Mouse (Mus musculus): ENCODE results near the gene Kmt2b. TPM values are rescaled to one million over a fixed set of nuclear protein-coding genes. Genes with fewer than 3 reads are reported as not detected.

Kmt2b gene
- polyA plus RNA-seq, 1 experiment from 2014 or later = 14.3 TPM

DNA sequence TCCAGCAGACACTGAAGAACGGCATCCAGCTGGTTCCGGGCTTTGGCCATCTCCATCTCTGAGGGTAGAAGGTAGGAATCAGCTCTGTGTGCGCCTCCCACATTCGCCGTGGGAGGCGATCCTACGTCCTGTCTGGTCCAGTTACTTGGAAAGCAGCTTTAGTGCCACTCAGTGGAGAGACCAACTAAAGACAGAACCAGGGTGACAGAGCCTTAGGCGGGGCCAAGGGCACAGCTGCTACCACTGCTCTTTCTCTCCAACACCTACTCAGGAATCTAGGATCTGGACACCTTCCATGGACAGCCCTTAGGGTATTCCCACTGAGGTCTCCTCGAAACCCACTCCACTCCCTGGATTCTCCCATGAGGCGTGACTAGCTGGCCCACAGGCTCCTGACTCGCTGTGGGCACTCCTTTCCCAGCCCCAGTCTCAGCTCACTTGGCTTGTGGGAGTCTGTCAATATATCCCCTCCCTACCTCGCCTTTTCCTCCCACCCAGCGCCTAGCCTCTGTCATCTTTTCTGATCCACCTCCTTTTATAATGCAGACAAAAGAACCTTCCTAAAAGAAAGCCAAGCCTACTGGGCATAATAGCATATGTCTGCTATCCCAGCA is 30.5 kb downstream of the Kmt2b start:
- no peaks in the 10 kb centered on the region for H3K9me3 ChIP-seq (ENCODE audit: control insufficient read depth, low read length)
- no peak for ATAC-seq (replicated peaks; ENCODE audit: low FRiP score)
- H3K4me2 ChIP-seq (ENCODE audit: low read depth, low read length, severe bottlenecking) = 0 out of 2 replicates have a peak overlapping the region, but pooled peaks have one; percentile 18
- DNase-seq (ENCODE audit: low spot score) = no peak
- H3K4me1 ChIP-seq (replicated peaks; ENCODE audit: control insufficient read depth, insufficient read depth, low read length) = peaks cover 7% of the 10 kb centered on the region; the same call in 1 of the 2 replicates
- peaks cover 3% of the 10 kb centered on the region; the same call in 1 of the 2 replicates for H3K36me3 ChIP-seq (ENCODE audit: control insufficient read depth, insufficient read depth, low read length)
- no peaks in the 10 kb centered on the region for H3K27me3 ChIP-seq (ENCODE audit: control insufficient read depth, insufficient read depth, low read length)
- no peak overlapping the region for H3K4me3 ChIP-seq (ENCODE audit: low read depth, low read length)
- no peak overlapping the region for H3K27ac ChIP-seq (ENCODE audit: low read depth, low read length)
- 87% methylated on average over 13 of the region's 13 CpGs for WGBS
- H3K9ac ChIP-seq (ENCODE audit: low read length) = no peak overlapping the region

DNA sequence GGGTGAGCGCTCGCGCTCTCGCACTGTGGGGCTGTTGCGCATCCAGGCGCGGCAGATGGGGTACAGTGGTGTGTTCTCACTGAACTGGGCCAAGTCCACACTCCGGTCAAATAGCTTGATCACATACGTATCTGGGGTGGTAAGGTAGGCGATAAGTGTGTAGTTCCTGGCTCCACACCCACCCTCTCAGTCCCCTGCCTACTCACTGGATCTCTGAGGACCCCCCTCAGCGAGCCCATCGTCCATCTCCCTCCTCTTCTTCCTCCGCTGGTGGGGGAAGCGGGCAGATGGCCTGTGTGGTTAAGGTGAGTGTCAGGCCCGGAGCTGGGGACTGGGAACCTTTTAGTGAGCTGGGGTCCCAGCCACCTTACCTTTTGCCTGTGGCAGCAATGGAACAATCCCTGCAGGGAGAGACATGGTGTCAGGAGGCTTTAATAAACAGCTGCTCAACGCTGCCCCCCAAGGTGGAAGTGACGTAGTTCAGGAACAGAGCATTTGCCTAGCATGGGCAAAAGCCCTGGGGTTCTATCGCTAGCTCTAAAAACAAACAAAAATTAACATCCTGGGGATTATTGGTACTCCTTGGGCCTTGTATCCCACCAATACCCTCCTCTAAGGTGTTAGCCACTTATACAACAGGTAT is 31.5 kb downstream of the Kmt2b start:
- no peak overlapping the region for H3K4me3 ChIP-seq (ENCODE audit: low read depth, low read length)
- no peak overlapping the region for H3K27ac ChIP-seq (ENCODE audit: low read depth, low read length)
- no peaks in the 10 kb centered on the region for H3K9me3 ChIP-seq (ENCODE audit: control insufficient read depth, low read length)
- H3K27me3 ChIP-seq (ENCODE audit: control insufficient read depth, insufficient read depth, low read length) = no peaks in the 10 kb centered on the region
- 95% methylated on average over 18 of the region's 18 CpGs for WGBS
- H3K36me3 ChIP-seq (ENCODE audit: control insufficient read depth, insufficient read depth, low read length) = peaks cover 3% of the 10 kb centered on the region; the same call in 1 of the 2 replicates
- ATAC-seq (replicated peaks; ENCODE audit: low FRiP score) (no peak), DNase-seq (ENCODE audit: low spot score) (no peak)
- H3K4me1 ChIP-seq (replicated peaks; ENCODE audit: control insufficient read depth, insufficient read depth, low read length) = peaks cover 5% of the 10 kb centered on the region; the same call in 1 of the 2 replicates
- no peak overlapping the region for H3K4me2 ChIP-seq (ENCODE audit: low read depth, low read length, severe bottlenecking)
- H3K9ac ChIP-seq (ENCODE audit: low read length) = no peak overlapping the region

DNA sequence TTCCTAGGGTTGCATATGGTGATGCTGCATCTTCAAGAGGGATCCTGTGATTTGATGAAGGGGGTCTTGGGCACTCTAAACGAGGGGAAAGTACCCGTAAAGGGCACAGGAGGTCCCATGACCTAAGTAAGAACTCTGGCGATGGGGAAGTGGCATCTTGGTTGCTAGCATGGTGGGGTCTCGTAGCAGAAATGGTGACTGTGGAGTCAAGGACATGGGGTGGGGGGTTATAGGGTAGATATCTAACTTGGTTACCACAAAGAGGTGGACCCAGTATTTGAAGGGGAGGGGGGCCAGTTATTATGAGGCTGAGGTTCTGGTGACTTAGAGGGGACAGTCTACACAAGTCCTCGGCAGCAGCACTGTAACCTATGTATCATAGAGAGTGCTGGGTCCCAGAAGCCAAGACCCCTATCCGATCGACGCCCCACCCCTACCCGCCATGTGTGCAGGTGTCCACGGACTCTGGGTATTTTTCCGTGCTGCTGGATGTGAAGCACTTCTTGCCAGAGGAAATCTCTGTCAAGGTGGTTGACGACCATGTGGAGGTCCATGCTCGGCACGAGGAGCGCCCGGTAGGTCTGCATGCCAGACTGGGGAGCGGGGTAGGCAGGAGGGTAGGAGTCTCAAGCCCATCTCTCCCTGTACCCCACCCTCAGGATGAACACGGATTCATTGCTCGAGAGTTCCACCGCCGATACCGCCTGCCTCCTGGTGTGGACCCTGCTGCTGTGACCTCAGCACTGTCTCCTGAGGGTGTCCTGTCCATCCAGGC is 34.5 kb downstream of the Kmt2b start:
- 85% methylated on average over 22 of the region's 22 CpGs for WGBS
- Histone ChIP-seq H3K27me3 (ENCODE audit: control insufficient read depth, insufficient read depth, low read length) (no peaks in the 10 kb centered on the region), H3K36me3 (ENCODE audit: control insufficient read depth, insufficient read depth, low read length) (peaks cover 3% of the 10 kb centered on the region; the same call in 1 of the 2 replicates), H3K27ac (ENCODE audit: low read depth, low read length) (no peak overlapping the region), H3K4me3 (ENCODE audit: low read depth, low read length) (peak overlapping the region; percentile 1; the same call in 1 of the 2 replicates), H3K4me1 (replicated peaks; ENCODE audit: control insufficient read depth, insufficient read depth, low read length) (peaks cover 4% of the 10 kb centered on the region; the same call in 1 of the 2 replicates), H3K9me3 (ENCODE audit: control insufficient read depth, low read length) (no peaks in the 10 kb centered on the region), H3K9ac (ENCODE audit: low read length) (peak overlapping the region; percentile 69; the same call in 1 of the 2 replicates), H3K4me2 (ENCODE audit: low read depth, low read length, severe bottlenecking) (peak overlapping the region; percentile 91)
- DNase-seq (ENCODE audit: low spot score) (no peak), ATAC-seq (replicated peaks; ENCODE audit: low FRiP score) (no peak)

- peak; percentile 61 for DNase-seq (ENCODE audit: low spot score)
These were observed 35.4 kb downstream of the Kmt2b start for GRCm38 (mm10) chr7:30553021-30553589.

DNA sequence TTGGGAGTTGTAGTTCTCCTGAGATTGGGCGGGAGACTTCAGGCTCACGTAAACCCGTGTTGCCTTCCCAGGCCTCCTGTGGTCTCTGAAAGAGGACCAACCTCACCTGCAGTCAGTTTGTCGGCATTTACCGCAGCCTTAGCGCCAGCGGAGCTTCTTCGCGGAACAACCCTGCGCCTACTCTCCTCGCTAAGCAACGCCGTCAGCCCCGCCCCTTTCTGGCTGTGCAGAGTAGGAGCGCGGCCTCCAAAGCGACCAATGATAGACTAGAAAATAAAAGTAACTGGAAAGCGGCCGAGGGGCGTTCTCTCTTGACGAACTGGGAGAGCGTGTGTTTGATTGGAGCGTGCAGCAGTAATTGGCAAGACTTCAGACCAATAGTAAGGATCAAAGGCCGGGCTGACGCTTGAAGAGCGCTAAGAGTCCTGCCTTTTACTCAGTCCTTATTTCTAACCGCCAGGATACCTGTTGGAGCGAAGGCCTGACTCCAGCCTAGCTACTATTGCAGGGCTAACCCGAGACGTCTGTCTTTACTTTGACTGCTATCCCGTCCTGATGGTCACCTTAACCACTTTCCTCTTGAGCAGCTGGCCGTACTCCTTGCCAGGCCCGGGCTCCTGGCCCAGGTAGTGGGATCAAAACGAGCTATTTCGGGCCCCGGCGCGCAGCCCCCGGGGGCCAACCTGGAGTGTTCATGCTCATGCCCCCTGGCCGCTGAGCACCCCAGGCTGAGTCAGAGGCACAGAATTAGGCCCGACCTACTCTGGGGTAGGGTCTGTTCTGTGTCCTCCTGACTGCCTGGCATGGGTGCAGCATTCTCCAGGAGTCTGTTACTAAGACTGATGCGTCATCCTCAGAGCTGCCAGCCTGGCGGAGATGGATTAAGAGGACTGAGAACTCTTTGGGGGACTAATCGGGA is 36.2 kb downstream of the Kmt2b start, which contains the start of the genes Hspb6 and Proser3:
Gene Hspb6 (plus strand): TSS at position 77 of the 919 bp plus-strand sequence.
Gene Proser3 (minus strand): TSS at position 198 of the 919 bp plus-strand sequence.
- ATAC-seq (replicated peaks; ENCODE audit: low FRiP score) (peak; percentile 94), DNase-seq (ENCODE audit: low spot score) (peak; percentile 96)
- peaks cover 3% of the 10 kb centered on the region; the same call in 1 of the 2 replicates for H3K36me3 ChIP-seq (ENCODE audit: control insufficient read depth, insufficient read depth, low read length)
- no peaks in the 10 kb centered on the region for H3K27me3 ChIP-seq (ENCODE audit: control insufficient read depth, insufficient read depth, low read length)
- peak within 1 kb of the TSS; percentile 91 for H3K4me2 ChIP-seq (ENCODE audit: low read depth, low read length, severe bottlenecking)
- no peaks in the 10 kb centered on the region for H3K9me3 ChIP-seq (ENCODE audit: control insufficient read depth, low read length)
- H3K4me3 ChIP-seq (ENCODE audit: low read depth, low read length) = peak within 1 kb of the TSS; percentile 44
- WGBS = 2% methylated on average over 44 of the region's 44 CpGs
- H3K4me1 ChIP-seq (replicated peaks; ENCODE audit: control insufficient read depth, insufficient read depth, low read length) = peaks cover 4% of the 10 kb centered on the region; the same call in 1 of the 2 replicates
- peak within 1 kb of the TSS; percentile 69 for H3K9ac ChIP-seq (ENCODE audit: low read length)
- peak within 1 kb of the TSS; percentile 83 for H3K27ac ChIP-seq (ENCODE audit: low read depth, low read length)

More at GRCm38 (mm10) chr7:30553021-30553589, 35.4 kb downstream of the Kmt2b start:
- WGBS = 11% methylated on average over 23 of the region's 23 CpGs
- no peaks in the 10 kb centered on the region for H3K27me3 ChIP-seq (ENCODE audit: control insufficient read depth, insufficient read depth, low read length)
- H3K4me1 ChIP-seq (replicated peaks; ENCODE audit: control insufficient read depth, insufficient read depth, low read length) = peaks cover 4% of the 10 kb centered on the region; the same call in 1 of the 2 replicates
- no peak for ATAC-seq (replicated peaks; ENCODE audit: low FRiP score)
- peak overlapping the region; percentile 44 for H3K4me3 ChIP-seq (ENCODE audit: low read depth, low read length)
- H3K4me2 ChIP-seq (ENCODE audit: low read depth, low read length, severe bottlenecking) = peak overlapping the region; percentile 91
- no peak overlapping the region for H3K27ac ChIP-seq (ENCODE audit: low read depth, low read length)
- peak overlapping the region; percentile 69 for H3K9ac ChIP-seq (ENCODE audit: low read length)
- no peaks in the 10 kb centered on the region for H3K9me3 ChIP-seq (ENCODE audit: control insufficient read depth, low read length)
- H3K36me3 ChIP-seq (ENCODE audit: control insufficient read depth, insufficient read depth, low read length) = peaks cover 3% of the 10 kb centered on the region; the same call in 1 of the 2 replicates

- peak overlapping the region; percentile 91; the same call in 1 of the 2 replicates for H3K4me2 ChIP-seq (ENCODE audit: low read depth, low read length, severe bottlenecking)
- no peaks in the 10 kb centered on the region for H3K9me3 ChIP-seq (ENCODE audit: control insufficient read depth, low read length)
- DNase-seq (ENCODE audit: low spot score) = no peak
- H3K27me3 ChIP-seq (ENCODE audit: control insufficient read depth, insufficient read depth, low read length) = no peaks in the 10 kb centered on the region
- ATAC-seq (replicated peaks; ENCODE audit: low FRiP score) = peak; percentile 68
- WGBS = 4% methylated on average over 10 of the region's 10 CpGs
- peaks cover 4% of the 10 kb centered on the region; the same call in 1 of the 2 replicates for H3K4me1 ChIP-seq (replicated peaks; ENCODE audit: control insufficient read depth, insufficient read depth, low read length)
- peaks cover 3% of the 10 kb centered on the region; the same call in 1 of the 2 replicates for H3K36me3 ChIP-seq (ENCODE audit: control insufficient read depth, insufficient read depth, low read length)
- H3K9ac ChIP-seq (ENCODE audit: low read length) = peak overlapping the region; percentile 67
- peak overlapping the region; percentile 83 for H3K27ac ChIP-seq (ENCODE audit: low read depth, low read length)
- H3K4me3 ChIP-seq (ENCODE audit: low read depth, low read length) = peak overlapping the region; percentile 44
These were observed 37.0 kb downstream of the Kmt2b start for GRCm38 (mm10) chr7:30551445-30552101.

- H3K4me2 ChIP-seq (ENCODE audit: low read depth, low read length, severe bottlenecking) = no peak overlapping the region
- H3K4me3 ChIP-seq (ENCODE audit: low read depth, low read length) = no peak overlapping the region
- H3K27ac ChIP-seq (ENCODE audit: low read depth, low read length) = no peak overlapping the region
- H3K27me3 ChIP-seq (ENCODE audit: control insufficient read depth, insufficient read depth, low read length) = no peaks in the 10 kb centered on the region
- H3K36me3 ChIP-seq (ENCODE audit: control insufficient read depth, insufficient read depth, low read length) = peaks cover under 1% of the 10 kb centered on the region; the same call in 1 of the 2 replicates
- ATAC-seq (replicated peaks; ENCODE audit: low FRiP score) (no peak), DNase-seq (ENCODE audit: low spot score) (no peak)
- H3K9me3 ChIP-seq (ENCODE audit: control insufficient read depth, low read length) = no peaks in the 10 kb centered on the region
- no peak overlapping the region for H3K9ac ChIP-seq (ENCODE audit: low read length)
- 95% methylated on average over 1 of the region's 1 CpGs for WGBS
- H3K4me1 ChIP-seq (replicated peaks; ENCODE audit: control insufficient read depth, insufficient read depth, low read length) = peaks cover 4% of the 10 kb centered on the region; the same call in 1 of the 2 replicates
These were observed 37.9 kb downstream of the Kmt2b start for GRCm38 (mm10) chr7:30550603-30551002.
